Mouse (Mus musculus): Measurements from ENCODE around the gene Matn4. TPM values are rescaled to one million over a fixed set of nuclear protein-coding genes. Genes with fewer than 3 reads are reported as not detected.

Gene Matn4
- polyA plus RNA-seq, 1 experiment from 2014 or later: 36.2 TPM

- Histone ChIP-seq H3K4me2 (replicated peaks) (no peak overlapping the region), H3K27me3 (no peaks in the 10 kb centered on the region), H3K27ac (no peak overlapping the region), H3K9me3 (no peaks in the 10 kb centered on the region), H3K9ac (no peak overlapping the region), H3K36me3 (no peaks in the 10 kb centered on the region), H3K4me1 (peaks cover 70% of the 10 kb centered on the region), H3K4me3 (no peak overlapping the region)
- no peak for ATAC-seq (ENCODE audit: insufficient number of reproducible peaks, insufficient read depth, low FRiP score, low TSS enrichment)
- 72% methylated on average over 3 of the region's 3 CpGs for WGBS
Observed at GRCm38 (mm10) chr2:164434681-164435080, 29.7 kb upstream of the Matn4 start.

GRCm38 (mm10) chr2:164433278-164433895, 28.4 kb upstream of the Matn4 start:
- Histone ChIP-seq H3K4me2 (replicated peaks) (peak overlapping the region; percentile 31), H3K4me3 (no peak overlapping the region), H3K4me1 (peaks cover 68% of the 10 kb centered on the region), H3K9me3 (no peaks in the 10 kb centered on the region), H3K9ac (no peak overlapping the region), H3K36me3 (peaks cover 7% of the 10 kb centered on the region; the same call in 1 of the 2 replicates), H3K27ac (0 out of 2 replicates have a peak overlapping the region, but pooled peaks have one; percentile 13), H3K27me3 (no peaks in the 10 kb centered on the region)
- WGBS: 69% methylated on average over 9 of the region's 9 CpGs
- no peak for ATAC-seq (ENCODE audit: insufficient number of reproducible peaks, insufficient read depth, low FRiP score, low TSS enrichment)

GRCm38 (mm10) chr2:164432541-164433191, 27.7 kb upstream of the Matn4 start:
- no peak overlapping the region for H3K27ac ChIP-seq
- no peaks in the 10 kb centered on the region for H3K27me3 ChIP-seq
- no peak for ATAC-seq (ENCODE audit: insufficient number of reproducible peaks, insufficient read depth, low FRiP score, low TSS enrichment)
- peak overlapping the region; percentile 22; the same call in 1 of the 2 replicates for H3K9ac ChIP-seq
- H3K4me1 ChIP-seq: peaks cover 63% of the 10 kb centered on the region
- no peak overlapping the region for H3K4me3 ChIP-seq
- H3K36me3 ChIP-seq: peaks cover 9% of the 10 kb centered on the region
- WGBS: 19% methylated on average over 22 of the region's 22 CpGs
- H3K9me3 ChIP-seq: no peaks in the 10 kb centered on the region
- H3K4me2 ChIP-seq (replicated peaks): peak overlapping the region; percentile 31

GRCm38 (mm10) chr2:164431676-164432465, 26.9 kb upstream of the Matn4 start:
- Histone ChIP-seq H3K4me3 (no peak overlapping the region), H3K27me3 (no peaks in the 10 kb centered on the region), H3K4me2 (replicated peaks) (no peak overlapping the region), H3K36me3 (peaks cover 15% of the 10 kb centered on the region), H3K9ac (peak overlapping the region; percentile 22; the same call in 1 of the 2 replicates), H3K9me3 (no peaks in the 10 kb centered on the region), H3K27ac (0 out of 2 replicates have a peak overlapping the region, but pooled peaks have one; percentile 11), H3K4me1 (peaks cover 55% of the 10 kb centered on the region)
- ATAC-seq (ENCODE audit: insufficient number of reproducible peaks, insufficient read depth, low FRiP score, low TSS enrichment): no peak
- WGBS: 59% methylated on average over 9 of the region's 9 CpGs

- ATAC-seq (ENCODE audit: insufficient number of reproducible peaks, insufficient read depth, low FRiP score, low TSS enrichment): 0 out of 2 replicates have a peak, but pooled peaks have one; percentile 53
- WGBS: 9% methylated on average over 7 of the region's 7 CpGs
- Histone ChIP-seq H3K4me2 (replicated peaks) (peak overlapping the region; percentile 13), H3K9me3 (no peaks in the 10 kb centered on the region), H3K9ac (no peak overlapping the region), H3K4me3 (no peak overlapping the region), H3K36me3 (peaks cover 20% of the 10 kb centered on the region), H3K4me1 (peaks cover 44% of the 10 kb centered on the region), H3K27ac (0 out of 2 replicates have a peak overlapping the region, but pooled peaks have one; percentile 4), H3K27me3 (no peaks in the 10 kb centered on the region)
Observed at GRCm38 (mm10) chr2:164430697-164431096, 25.7 kb upstream of the Matn4 start.

- H3K9ac ChIP-seq: no peak overlapping the region
- no peaks in the 10 kb centered on the region for H3K27me3 ChIP-seq
- peaks cover 37% of the 10 kb centered on the region for H3K4me1 ChIP-seq
- 43% methylated on average over 15 of the region's 15 CpGs for WGBS
- peak overlapping the region; percentile 13; the same call in 1 of the 2 replicates for H3K4me2 ChIP-seq (replicated peaks)
- no peaks in the 10 kb centered on the region for H3K9me3 ChIP-seq
- ATAC-seq (ENCODE audit: insufficient number of reproducible peaks, insufficient read depth, low FRiP score, low TSS enrichment): no peak
- H3K36me3 ChIP-seq: peaks cover 20% of the 10 kb centered on the region
- H3K27ac ChIP-seq: 0 out of 2 replicates have a peak overlapping the region, but pooled peaks have one; percentile 4
- no peak overlapping the region for H3K4me3 ChIP-seq
Observed at GRCm38 (mm10) chr2:164429881-164430615, 25.1 kb upstream of the Matn4 start.

- H3K4me2 ChIP-seq (replicated peaks): no peak overlapping the region
- WGBS: 41% methylated on average over 5 of the region's 5 CpGs
- H3K36me3 ChIP-seq: peaks cover 25% of the 10 kb centered on the region
- H3K27me3 ChIP-seq: no peaks in the 10 kb centered on the region
- peaks cover 32% of the 10 kb centered on the region for H3K4me1 ChIP-seq
- no peak overlapping the region for H3K27ac ChIP-seq
- H3K9me3 ChIP-seq: no peaks in the 10 kb centered on the region
- no peak for ATAC-seq (ENCODE audit: insufficient number of reproducible peaks, insufficient read depth, low FRiP score, low TSS enrichment)
- H3K4me3 ChIP-seq: no peak overlapping the region
- no peak overlapping the region for H3K9ac ChIP-seq
Observed at GRCm38 (mm10) chr2:164428451-164428850, 23.5 kb upstream of the Matn4 start.

GRCm38 (mm10) chr2:164426952-164427351, 22.0 kb upstream of the Matn4 start:
- Histone ChIP-seq H3K27me3 (no peaks in the 10 kb centered on the region), H3K9me3 (no peaks in the 10 kb centered on the region), H3K4me2 (replicated peaks) (no peak overlapping the region), H3K36me3 (peaks cover 25% of the 10 kb centered on the region), H3K4me1 (peaks cover 17% of the 10 kb centered on the region), H3K27ac (no peak overlapping the region), H3K4me3 (no peak overlapping the region), H3K9ac (no peak overlapping the region)
- WGBS: 87% methylated on average over 5 of the region's 5 CpGs
- ATAC-seq (ENCODE audit: insufficient number of reproducible peaks, insufficient read depth, low FRiP score, low TSS enrichment): no peak

GRCm38 (mm10) chr2:164426121-164426520, 21.2 kb upstream of the Matn4 start:
- peaks cover 25% of the 10 kb centered on the region for H3K36me3 ChIP-seq

GRCm38 (mm10) chr2:164425401-164425800, 20.4 kb upstream of the Matn4 start:
- 84% methylated on average over 5 of the region's 5 CpGs for WGBS
- H3K9me3 ChIP-seq: no peaks in the 10 kb centered on the region
- no peak overlapping the region for H3K4me2 ChIP-seq (replicated peaks)
- no peak for ATAC-seq (ENCODE audit: insufficient number of reproducible peaks, insufficient read depth, low FRiP score, low TSS enrichment)
- H3K27ac ChIP-seq: no peak overlapping the region
- no peak overlapping the region for H3K9ac ChIP-seq
- H3K4me3 ChIP-seq: no peak overlapping the region
- H3K4me1 ChIP-seq: peaks cover 2% of the 10 kb centered on the region; the same call in 1 of the 2 replicates
- H3K36me3 ChIP-seq: peaks cover 25% of the 10 kb centered on the region
- H3K27me3 ChIP-seq: no peaks in the 10 kb centered on the region

More at GRCm38 (mm10) chr2:164426121-164426520, 21.2 kb upstream of the Matn4 start:
- peaks cover 9% of the 10 kb centered on the region for H3K4me1 ChIP-seq
- no peaks in the 10 kb centered on the region for H3K9me3 ChIP-seq
- H3K4me3 ChIP-seq: no peak overlapping the region
- H3K27ac ChIP-seq: no peak overlapping the region
- H3K27me3 ChIP-seq: no peaks in the 10 kb centered on the region
- no peak for ATAC-seq (ENCODE audit: insufficient number of reproducible peaks, insufficient read depth, low FRiP score, low TSS enrichment)
- WGBS: 30% methylated on average over 12 of the region's 12 CpGs
- H3K4me2 ChIP-seq (replicated peaks): no peak overlapping the region
- no peak overlapping the region for H3K9ac ChIP-seq

- H3K27ac ChIP-seq: no peak overlapping the region
- no peak overlapping the region for H3K9ac ChIP-seq
- H3K4me3 ChIP-seq: no peak overlapping the region
- no peaks in the 10 kb centered on the region for H3K27me3 ChIP-seq
- H3K4me1 ChIP-seq: 0 out of 2 replicates have a peak, but pooled peaks cover 4% of the 10 kb centered on the region
- ATAC-seq (ENCODE audit: insufficient number of reproducible peaks, insufficient read depth, low FRiP score, low TSS enrichment): no peak
- 88% methylated on average over 8 of the region's 8 CpGs for WGBS
- peaks cover 25% of the 10 kb centered on the region for H3K36me3 ChIP-seq
- H3K4me2 ChIP-seq (replicated peaks): no peak overlapping the region
- no peaks in the 10 kb centered on the region for H3K9me3 ChIP-seq
Observed at GRCm38 (mm10) chr2:164424406-164424805, 19.4 kb upstream of the Matn4 start.
